Mouse (Mus musculus) megakaryocyte-erythroid progenitor cell, adult 5-6 weeks (primary cell): ENCODE measurements around the gene 9330182L06Rik. TPM values are rescaled to one million over a fixed set of nuclear protein-coding genes. Genes with fewer than 3 reads are reported as not detected.

Experiments
- ATAC-seq: replicated peaks from 2 replicates; pipeline ENCODE4 v1.8.0; 2016; ENCODE audit warnings: mild to moderate bottlenecking, inconsistent platforms; ENCODE audit not compliant: severe bottlenecking, poor library complexity, low FRiP score, low TSS enrichment
- total RNA-seq, 2 experiments: library from RNA; stranded (forward) in 1 of 2; stranded (reverse) in 1 of 2; fragments of 200-1000, 215-1000 nt in 1 of 2; fragments of >200 nt in 1 of 2; fragmentation: Nextera tagmentation in 1 of 2; gene quantifications; 2 replicates each; pipeline ENCODE4 v1.2.3; 2014 to 2017

9330182L06Rik gene
- total RNA-seq (2014; fragmentation: Nextera tagmentation) (not detected in 2 replicates), total RNA-seq (2017) (not detected in 2 replicates)

DNA sequence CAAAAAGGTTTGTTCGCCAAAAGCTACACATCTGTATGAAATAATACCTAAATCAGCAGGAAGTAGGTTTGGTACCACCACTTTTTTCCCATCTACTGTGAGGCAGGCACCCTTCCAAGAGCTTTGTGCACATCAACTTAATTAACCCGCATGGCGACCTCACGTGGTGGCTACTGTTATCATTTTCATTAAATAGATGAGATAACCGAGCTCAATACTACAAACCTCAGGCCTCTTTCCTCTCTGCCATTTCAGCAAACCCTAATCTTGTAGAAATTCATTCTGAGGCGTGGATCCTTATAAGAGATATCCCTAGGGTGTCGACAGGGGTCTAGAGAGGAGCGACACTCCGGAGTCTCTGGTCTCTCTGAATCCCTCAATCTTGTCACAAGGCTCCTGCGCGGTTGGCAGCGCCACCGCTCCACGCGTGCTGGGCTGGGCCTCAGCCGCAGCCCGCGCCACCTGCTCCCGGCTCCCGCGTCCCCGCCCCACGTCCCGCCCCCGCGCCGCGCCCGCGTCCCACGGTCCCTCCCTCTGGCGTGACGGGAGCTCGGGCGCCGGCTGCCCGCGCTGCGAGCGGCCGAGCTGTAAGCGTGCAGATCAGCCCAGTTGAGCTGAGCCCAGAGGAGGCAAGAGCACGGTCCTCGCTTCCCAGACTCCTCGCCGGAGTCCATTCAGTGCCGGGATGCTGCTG lies at the start of gene 9330182L06Rik:
9330182L06Rik (plus strand) TSS at position 533 of the 694 bp plus-strand sequence.
- ATAC-seq: peak; percentile 60

DNA sequence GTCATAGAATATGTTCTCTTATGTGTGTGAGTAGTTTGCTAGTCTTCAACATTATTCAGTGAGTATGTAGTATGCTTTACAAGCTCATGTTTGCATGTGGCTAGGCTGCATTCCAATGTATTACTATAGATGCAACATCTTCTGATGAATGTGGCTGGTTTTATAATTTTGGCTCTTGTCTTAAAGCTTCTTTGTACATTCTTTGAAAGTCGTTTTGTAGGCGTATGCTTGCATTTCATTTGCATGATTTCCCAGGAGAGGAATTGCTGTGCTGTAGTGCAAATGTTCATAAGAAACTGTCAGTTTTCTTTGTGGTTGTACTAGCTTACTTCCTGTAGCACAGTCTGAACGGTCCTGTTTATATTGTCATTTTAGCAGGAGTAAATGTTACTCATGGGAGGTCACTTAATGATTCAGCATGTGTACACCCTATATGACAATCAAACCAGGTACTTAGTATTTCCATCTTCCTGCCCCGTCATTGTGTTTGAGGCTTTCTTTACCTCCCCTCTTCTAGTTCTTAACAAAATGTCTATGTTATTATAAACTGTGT lies 38.4 kb upstream of the 9330182L06Rik start:
- no peak for ATAC-seq

DNA sequence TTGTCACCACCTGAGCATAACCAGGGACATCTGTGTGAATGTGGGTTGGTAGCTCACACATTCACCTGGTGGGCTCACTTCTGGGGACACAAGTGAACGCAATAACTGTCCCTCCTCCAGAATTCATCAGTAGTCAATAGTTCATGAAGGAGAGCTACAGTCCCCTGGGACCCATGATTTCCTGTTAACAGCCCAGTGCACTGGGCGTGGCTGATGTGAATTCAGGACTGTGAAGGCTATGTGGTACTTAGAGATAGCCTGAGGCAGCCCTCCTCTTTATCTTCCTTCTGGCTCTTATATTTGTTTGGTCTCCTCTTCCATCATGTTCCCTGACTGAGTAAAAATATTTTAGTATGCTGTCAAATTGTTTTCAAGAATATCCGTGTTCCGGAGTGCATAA lies 1.6 kb upstream of the 9330182L06Rik start:
- ATAC-seq: no peak

DNA sequence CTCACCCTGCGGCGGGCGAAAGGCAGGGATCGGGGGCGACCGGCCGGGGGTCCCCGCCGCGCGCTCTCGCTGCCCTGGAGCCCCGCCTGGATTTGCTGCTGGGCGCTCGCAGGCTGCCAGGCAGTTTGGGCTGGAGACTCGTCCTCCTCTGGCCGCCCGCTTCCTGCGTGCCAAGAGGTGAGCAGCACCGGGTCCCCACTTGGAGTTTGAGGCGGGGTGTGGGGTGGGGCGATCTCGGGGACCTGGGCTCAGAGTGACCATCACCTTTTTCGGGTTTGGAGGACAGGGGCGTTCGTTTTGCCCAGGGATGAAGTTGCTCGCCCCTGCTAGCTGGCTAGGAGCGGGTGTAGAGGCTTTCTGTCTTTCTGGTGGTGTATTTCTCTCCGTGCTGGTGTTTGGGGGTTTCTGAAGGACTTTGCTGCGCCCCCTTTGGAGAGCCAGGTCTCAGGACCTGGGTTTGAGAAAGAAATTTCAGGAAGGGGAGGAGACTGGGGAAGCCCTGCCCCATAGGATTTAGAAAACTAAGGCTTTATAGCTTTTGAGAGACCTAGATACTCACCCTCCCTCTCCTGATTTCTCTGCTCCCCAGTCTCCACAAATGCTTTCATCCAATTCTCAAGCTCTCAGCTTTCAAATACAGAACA lies 484 bp downstream of the 9330182L06Rik start:
- ATAC-seq: no peak; the same call in 1 of the 2 replicates

DNA sequence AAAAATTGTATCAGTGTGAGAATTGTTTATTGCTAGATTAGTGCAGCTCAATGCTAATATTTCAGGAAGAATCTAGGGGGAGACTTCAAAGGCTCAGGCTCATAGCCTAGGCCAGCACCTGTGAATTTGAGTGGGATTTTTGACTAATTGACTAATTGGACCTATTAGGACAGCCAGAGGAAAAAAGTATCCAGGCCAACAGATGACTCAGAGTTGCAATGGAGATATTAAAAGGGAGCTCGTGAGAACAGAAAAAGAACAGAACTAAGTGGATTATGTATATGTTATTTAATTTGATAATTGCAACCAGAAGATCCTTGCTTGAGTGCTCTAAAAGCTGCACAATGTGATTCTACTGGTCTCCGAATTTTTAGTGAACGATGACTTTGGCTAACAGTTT lies 3.7 kb downstream of the 9330182L06Rik start:
- ATAC-seq: no peak

DNA sequence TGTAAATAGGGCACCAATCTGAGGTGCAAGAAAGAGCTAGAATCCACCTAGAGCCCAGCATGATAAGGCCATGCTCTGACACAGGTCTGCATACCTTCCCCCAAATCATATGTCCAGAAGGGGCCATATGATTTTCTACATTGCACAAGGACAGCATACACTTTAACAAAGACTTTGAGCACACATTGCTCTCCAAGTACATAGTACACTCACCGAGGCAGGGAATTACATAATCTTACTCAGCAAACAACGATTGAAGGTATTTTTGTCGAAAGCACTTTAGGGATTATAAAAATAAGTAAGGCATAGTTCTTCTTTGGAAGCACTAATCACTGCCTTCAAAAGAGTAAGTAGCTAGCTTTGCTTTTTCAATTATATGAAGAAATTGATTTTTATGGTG lies 7.1 kb downstream of the 9330182L06Rik start:
- no peak for ATAC-seq

DNA sequence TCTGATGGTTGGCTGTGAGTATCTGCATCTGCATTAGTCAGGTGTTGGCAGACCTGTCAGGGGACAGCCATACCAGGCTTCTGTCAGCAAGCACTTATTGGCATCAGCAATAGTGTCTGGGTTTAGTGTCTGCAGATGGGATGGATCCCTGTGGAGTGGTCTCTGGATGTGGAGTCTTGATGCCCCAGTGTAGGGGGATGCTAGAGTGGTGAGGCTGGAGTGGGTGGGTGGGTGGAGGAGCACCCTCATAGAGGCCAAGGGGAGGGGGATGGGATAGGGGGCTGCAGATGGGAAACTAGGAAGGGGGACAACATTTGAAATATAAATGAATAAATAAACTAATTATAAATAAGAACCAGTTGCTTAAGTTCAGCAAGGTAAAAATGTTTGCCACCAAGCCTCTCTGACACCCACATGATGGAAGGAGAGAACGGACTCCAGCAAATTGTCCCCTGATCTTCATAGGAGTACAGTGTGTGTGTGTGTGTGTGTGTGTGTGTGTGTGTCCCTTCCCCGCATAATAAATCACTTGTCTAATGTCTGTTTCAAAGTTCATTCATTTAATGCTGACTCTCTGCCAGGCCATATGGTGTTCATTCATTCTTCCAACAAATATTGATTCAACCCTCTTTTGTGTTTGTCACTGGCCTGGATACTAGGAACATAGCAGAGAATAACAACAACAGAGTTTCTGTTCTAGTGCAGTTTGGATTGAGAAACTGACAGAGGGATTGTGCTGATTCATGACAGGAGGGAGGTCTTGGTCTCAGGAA lies 30.0 kb downstream of the 9330182L06Rik start:
- ATAC-seq: no peak

DNA sequence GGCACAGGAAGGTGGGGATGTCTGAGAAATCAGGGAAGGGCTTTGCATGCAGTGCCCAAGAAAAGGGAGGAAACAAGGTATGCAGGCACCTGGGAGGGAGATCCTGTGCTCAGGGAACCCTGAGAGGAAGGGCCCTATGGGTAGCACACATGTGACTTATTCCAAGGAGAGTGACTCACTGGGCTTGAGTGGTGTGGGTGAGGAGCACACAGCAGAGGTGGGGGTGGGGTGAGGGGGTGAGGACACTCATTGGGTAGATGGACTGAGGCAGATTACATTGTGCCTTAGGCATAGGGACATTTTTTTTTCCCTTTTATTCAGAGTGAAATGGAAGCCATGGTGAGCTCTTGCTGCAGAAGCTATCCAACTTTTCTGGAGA lies 30.6 kb downstream of the 9330182L06Rik start:
- ATAC-seq: no peak

DNA sequence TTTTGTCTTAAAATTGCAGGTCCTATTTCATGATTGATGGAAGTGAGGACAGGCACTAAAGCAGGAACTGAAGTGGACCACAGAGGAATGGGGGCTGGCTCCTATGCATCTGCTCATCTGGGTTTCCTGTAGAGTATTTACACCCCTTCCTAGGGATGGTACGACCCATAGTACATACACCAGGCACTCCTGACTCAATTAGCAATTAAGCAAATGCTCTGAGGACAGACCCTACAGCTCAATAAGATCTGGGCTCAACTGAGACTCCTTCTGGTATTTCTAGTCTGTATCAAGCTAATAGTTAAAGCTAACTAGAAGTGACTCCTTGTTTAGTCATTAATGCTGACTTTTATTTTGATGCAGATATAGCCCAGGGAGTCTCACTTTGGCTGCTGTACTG lies 60.9 kb downstream of the 9330182L06Rik start:
- no peak for ATAC-seq

DNA sequence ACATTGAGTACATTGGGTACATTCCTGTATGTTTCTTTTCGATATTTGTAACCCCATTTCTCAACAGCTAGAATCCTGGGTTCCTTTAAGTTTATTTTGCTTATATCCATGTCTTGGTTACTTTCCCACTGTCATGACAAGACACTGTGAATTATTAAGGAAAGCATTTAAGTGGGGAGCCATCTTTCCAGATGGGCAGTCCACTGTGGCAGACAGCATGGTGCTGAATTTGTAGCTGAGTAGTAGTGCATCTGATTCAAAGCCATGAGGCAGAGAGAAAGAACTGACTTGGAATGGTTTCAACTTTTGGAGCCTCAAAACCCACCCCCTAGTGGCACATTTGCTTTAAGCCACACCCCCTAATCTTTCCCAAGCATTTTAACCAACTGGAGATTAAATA lies 61.6 kb downstream of the 9330182L06Rik start:
- ATAC-seq: no peak

DNA sequence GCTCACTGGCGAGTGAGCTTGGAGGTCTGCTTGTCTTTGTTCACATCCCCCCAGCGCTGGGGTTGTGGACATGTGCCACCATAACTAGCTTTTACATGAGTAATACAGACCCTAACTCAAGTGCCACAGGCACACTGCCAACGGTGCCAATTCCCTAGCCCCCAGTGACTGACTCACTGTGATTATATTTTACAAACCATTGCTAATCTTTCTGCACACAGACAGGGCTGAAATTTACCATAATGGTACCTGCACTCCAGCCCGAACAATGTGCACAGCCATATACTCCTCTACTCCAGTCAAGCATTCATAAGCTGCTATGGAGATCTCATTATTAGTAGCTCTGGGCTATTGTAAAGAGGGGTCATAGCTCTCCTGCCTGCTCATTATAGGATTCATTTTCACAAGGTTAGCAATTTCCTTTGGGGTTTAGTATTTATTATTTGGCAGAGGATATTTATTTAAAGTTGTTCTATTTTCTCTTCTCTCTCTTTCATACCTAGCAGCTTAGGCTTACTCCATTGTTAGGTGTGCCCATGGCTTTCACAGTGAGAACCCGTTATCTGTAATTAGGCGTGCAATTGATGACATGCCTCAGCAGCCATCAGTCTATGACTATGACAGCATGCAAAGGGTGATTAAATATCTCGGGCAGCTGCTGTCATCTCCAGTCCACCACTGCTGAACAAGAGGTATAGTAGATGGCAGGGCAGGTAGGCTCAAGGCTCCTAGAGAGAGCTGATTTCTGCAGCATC lies 73.0 kb downstream of the 9330182L06Rik start:
- ATAC-seq: no peak

DNA sequence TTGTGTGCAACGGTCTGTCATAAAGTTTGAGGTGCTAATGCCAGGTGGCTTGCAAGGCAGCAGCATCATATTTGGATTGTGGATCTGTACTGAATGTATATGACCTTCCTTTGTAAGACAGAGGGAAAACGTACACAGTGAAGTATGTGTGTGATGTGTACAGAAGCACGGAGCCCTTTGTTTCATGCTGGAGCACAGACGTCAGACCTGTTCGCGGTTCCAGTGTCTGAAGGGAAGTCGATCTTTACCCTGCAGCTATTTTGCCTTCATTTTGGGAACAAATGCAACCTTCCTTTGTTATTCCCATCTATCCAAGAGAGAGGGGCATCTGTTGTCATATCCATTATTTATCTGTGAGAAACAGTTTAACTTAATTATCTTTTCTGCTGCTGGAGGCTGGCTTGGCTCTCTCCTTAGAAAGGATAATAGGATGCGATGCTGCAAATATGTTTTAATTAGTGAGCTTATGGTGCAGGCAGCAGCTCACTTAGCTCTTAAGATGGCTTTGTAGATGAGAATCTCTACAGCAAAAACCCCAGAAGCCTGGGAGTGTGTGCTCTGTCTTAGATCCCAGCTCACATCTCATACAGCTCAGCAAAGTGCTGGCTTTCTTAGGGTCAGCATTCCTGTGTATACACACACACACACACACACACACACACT lies 73.7 kb downstream of the 9330182L06Rik start:
- ATAC-seq: no peak

DNA sequence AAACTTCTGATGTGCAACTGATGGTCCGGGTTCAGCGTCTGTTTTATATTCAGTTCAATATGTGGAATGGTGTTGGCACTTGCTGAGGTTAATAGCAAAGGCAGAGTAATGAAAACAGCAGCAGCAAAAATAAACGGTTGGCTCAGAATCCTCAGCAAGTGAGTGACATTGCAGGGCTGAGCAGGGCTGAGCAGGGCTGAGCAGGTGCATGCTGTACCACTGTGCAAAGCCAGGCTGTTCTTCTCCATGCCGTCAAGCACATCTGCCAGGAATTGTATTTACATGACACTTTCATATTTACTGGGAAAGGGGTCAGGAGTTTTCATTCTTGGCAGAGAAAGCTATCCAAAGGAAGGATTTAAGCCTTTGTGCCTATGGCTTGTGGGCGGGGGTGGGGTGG lies 78.7 kb downstream of the 9330182L06Rik start:
- ATAC-seq: no peak

DNA sequence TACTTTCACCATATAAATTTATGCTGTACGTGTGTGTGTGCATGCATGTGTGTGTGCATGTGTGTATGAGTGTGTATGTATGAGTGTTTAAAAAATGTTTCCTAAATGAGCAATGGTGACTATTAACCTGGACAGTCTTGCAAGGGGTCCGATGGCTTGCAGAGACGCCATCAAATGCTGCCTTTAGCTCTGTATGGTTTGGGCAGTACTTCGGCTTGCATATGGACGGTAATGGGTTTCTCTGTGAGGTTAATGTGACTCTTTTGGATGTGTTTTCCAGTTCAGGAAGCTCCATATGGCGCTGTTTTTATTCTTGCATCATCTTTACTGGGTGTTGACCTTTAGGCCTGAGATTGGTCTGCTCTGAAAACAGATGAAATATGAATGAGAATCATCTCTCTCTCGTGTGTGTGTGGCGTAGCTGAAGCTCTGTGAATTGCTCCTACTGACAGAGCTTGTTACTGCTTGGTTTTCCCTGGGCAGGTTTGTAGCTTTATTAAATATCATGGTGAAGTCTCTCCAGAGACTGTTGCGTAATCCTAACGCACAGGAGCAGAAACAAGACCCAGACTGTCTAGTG lies 79.2 kb downstream of the 9330182L06Rik start:
- no peak for ATAC-seq

DNA sequence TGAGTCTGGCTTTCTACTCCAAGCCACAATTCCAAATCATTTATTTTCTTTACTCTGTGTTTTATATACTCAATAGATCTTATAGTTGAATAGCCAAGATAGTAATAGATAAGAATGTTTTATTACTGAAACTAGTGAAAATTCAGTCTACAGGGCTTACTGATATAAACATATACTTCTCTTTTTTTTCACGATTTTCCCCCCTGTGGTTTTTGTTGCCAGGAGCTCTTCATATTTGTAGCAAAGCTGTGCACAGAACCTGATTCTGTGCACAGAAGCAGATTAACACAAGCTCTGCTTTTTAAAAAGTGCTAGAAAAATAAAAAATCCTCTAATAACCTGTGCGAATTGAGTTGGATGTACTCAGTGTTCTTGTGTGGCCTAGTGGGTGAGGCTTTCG lies 79.7 kb downstream of the 9330182L06Rik start:
- ATAC-seq: no peak

DNA sequence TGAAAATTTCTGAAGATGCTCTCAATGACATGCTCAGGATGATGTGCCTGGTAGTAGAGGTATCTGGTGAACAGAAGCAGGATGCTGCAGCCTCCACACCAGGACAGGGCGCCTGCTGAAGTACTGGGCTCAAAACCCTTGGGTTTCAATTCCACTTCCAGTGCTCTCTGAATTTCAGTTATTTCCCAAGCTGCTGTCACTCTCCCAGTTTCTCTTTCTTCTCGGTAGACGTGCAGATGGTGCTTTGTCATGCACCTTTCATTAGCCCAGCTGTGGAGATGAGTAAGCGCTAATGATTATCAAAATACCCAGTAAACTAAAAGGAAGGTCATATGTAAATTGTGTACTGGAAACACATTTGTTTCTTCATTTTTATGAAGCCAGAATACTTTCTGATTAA lies 80.6 kb downstream of the 9330182L06Rik start:
- no peak for ATAC-seq

DNA sequence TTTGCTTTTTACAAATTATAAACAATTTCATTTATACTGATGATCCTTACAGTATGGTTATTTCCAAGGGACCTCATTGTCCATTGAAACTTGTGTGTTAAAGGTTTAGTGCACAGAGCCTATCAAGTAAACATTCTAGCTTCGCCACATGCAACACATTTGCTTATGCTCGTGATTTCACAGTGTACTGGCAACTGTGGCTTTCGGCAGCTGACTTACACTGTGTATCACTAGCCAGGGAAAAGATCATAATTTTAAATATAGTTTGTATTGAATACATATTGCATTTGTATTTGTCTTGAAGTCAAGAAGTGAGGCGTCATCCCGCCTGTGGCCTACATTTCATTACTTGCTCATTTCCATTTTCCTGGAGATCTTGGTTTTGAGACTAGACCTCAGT lies 86.2 kb downstream of the 9330182L06Rik start:
- ATAC-seq: no peak

DNA sequence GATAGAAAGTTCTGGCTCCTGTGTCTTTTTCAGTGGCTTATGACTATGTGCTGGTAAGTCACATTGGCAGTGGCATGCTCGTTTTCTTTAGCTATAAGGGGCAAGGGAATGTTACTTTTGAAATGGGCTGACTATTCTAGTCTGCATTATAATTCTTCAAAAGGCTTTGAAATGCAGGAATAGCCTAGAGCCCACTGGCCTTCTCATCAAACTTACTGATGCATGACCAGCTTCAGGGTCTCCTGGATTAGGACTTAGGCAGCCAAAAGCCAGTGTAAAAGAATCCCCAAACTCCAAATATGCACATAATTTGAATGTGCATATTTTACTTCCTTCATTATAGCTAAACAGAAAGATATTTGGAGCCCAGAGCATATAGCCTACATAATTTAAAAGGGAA lies 86.7 kb downstream of the 9330182L06Rik start:
- no peak for ATAC-seq

DNA sequence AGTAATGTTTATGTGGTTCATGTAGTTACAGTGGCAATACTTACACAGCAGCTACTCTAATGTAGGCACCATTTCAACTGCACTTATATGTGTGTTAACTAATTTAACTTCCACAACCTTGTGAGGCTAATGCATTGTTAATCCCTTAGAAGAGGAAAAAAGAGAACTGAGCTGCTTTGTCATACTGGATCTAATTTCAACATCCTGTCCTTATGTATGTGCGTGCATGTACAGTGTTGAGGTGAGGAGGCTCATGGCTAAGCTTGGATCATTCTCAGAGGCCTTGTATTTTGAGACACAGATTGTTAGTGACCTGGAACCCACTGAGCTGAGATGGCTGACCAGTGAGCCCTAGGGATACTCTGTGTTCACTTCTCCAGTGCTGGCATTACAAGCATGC lies 88.3 kb downstream of the 9330182L06Rik start:
- no peak for ATAC-seq
